Mouse (Mus musculus): ENCODE data around the gene Gm21954.

- no peak for TF ChIP-seq CTCF (IDR thresholded peaks at IDR 0.05; ENCODE audit: low read depth)
- no peak for TF ChIP-seq EP300 (IDR thresholded peaks at IDR 0.05; ENCODE audit: low read depth)
Measured at GRCm38 (mm10) chr3:55464226-55464625, 7.8 kb downstream of the Gm21954 start.
